Mouse (Mus musculus): ENCODE measurements around the gene Ctxn1.
"Not testable (repeated sequence)": the region's sequence is repeated elsewhere in the genome, so short reads cannot be mapped to it uniquely, and the experiment has no call there.

The Ctxn1 gene

DNA sequence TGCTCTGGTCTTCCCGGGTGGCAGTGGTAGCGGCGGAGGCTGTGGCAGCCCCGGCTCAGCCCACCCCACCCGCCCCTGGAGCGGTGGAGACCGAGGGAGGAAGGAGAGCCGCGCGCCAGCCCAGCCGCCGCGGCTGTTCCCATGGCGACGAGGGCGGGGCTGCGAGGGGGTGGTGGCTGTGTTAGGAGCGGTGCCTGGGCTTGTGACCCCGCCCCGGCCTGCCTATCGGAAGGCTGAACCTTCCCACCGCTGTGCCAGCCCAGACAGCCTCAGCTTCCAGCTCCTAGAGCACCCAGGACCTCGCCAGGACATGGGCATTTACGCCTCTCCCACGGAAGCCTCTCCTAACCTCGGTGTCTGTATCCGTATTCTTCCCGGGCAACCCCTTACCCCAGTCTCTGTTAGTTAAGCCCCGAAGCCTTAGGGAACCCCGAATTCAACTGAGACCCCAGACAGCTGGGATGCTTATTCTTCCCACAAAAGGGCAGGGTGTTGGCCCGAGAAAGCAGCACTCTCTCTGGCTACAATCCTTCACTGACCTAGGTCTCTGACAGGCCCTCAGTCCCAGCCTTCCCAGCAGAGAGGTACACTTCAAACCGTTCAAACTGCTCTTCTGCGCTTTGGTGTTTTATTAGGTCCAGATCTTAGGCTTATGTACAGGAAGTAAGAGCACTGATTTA, at the start of gene Ctxn1:
Gene Ctxn1, minus strand, starts transcription at position 150 of the 680 bp plus-strand sequence.
- peak; percentile 94 to 99 for DNase-seq (ENCODE audit: low spot score in 2 of 2)

DNA sequence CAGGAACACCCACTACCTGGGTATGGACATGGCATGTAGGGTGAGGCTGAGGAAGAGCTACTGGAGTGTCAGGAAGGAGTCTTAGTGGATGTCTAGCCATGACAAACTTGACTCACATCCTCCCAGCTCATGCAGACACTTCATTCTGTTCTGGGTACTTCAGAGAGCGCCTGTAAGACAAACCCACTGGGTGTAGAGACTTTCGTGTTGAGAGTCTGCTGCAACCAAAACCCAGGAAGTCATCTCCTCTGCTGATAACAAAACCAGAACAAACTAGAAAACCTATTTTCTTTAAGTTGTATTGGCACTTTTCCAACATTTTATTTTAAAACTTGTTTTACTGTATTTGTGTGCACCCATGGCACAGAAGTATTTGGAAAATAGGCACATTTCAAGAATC, 46.8 kb upstream of the Ctxn1 start:
- no peak for DNase-seq (ENCODE audit: low spot score in 2 of 2)

DNA sequence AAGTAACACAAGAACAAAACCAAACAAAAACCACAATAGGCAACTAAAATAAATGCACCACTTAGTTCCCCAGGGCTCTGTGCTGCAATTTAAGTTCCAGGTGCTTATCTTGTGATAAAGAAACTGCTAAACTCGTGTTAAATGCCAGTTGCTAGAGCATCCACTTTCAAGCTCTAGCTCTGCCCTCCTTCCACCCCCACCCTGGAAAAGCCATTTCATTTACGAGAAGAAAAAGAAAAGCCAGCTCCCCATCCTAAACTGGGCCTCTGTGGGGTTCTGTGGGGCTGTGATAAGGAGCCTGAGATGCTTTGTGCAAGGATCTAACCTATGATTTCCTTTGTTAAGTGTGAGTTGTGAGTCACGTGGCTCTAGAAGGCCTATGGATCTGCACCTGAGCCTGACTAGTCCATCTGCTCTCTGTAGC, 45.1 kb upstream of the Ctxn1 start:
- no peak for DNase-seq (ENCODE audit: low spot score in 2 of 2)

DNA sequence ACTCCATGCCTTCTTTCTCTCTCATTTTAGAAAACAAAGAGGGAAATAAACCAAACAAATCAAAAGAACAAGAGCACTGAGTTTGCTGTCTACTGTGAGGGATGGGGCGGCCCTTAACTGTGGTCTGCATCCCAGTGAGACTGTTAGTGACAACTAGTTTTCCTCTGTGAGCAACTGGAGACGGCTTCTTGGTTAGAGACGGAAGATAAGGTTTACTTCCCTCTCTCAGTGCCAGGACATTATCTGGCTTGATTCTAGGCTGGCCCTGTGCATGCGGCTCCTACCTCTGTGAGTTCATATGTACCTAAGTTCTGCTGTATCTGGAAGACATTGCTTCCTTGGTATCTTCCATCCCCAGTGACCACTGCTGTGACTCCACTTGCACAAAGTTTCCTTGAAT, 38.7 kb upstream of the Ctxn1 start:
- no peak for DNase-seq (ENCODE audit: low spot score in 2 of 2)

DNA sequence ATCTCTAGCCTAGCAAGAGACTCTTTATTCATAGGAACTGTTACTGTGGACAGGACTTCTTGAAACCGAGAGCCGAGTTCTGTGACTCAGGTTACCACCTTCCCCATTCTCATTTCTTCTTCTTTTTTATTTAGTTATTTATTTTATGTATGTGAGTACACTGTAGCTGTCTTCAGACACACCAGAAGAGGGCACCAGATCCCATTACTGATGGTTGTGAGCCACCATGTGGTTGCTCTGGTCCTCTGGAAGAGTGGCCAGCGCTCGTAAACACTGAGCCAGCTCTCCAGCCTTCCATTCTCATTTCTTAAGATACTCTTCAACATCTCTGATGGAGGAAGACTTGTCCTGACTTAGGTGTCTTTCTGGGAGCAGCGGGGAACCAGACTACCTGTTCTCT, 33.7 kb upstream of the Ctxn1 start:
- no peak for DNase-seq (ENCODE audit: low spot score in 2 of 2)

DNA sequence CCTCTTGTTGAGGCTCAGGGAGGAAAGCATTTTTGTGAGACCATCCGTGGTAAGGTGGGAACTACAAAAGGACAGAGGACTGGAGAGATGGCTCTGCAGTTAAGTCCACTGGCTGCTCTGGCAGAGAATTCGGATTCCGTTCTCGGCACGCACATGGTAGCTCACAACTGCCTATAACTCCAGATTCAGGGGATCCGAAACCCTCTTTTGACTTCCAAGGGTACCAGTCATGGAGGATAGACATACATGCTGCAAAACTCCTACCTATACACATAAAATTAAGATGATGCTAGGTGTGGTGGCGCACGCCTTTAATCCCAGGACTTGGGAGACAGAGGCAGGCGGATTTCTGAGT, 17.0 kb upstream of the Ctxn1 start:
- no peak for DNase-seq (ENCODE audit: low spot score in 2 of 2)

DNA sequence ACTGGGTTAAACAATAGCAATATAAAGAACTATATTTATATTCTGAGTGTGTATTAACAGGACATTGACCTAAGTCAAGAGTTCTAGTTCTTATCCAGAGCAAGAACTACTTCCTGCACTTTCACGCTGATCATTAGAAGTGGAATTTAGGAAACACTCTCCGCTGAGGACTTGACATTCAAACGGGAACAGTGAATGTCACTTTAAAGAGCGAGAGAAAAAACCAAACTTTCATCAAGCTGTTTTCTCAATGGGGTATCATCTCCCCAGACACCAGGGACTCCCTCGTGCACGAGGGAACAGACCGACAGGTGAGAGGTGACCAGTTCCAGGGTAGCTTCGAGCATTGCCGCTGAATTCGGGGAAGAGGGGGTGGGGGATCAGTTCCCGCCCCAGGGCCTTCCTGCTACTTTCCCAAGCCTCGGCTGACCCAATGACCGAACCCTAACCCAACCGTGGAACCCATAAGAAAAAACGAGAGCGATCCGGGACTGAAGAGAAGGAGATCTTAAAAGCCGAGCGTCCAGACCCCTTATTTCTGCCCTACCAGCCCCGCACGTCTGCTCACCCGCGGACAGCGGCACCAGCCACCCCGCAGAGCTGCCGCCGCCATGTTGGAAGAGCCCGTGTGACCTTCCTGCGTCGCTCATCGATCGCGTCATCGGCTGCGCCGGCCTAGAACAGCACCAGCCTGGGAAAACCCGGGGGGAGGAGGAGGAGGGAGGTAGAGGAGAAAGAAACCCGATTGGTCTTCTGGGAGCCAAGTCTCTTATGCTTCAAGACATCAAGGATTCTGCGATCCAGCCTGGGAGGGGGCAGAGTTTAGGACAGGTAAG, 16.4 kb upstream of the Ctxn1 start, which contains the start of gene Timm44:
Gene Timm44, minus strand, starts transcription at position 639 of the 836 bp plus-strand sequence.
- peak; percentile 82 to 97 for DNase-seq (ENCODE audit: low spot score in 2 of 2)

DNA sequence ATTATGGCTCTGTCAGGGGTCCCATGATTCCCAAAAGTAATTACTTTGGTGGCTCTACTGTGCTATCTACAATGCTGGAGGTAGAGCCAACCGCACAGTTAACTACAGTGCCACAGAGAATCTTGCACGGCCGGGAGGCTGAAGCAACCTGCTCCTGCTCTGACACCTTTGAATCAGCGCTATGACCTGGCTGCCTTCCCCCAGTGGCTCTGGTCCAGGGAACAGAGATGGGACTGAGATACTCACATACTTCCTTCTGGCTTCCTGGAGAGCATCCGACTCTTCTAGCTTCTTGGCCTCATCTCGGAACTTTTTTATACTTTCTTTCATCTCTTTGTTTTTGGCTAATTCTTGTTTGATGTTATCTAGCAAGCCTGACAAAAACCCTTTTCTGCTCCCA, 10.5 kb upstream of the Ctxn1 start:
- no peak for DNase-seq (ENCODE audit: low spot score in 2 of 2)

DNA sequence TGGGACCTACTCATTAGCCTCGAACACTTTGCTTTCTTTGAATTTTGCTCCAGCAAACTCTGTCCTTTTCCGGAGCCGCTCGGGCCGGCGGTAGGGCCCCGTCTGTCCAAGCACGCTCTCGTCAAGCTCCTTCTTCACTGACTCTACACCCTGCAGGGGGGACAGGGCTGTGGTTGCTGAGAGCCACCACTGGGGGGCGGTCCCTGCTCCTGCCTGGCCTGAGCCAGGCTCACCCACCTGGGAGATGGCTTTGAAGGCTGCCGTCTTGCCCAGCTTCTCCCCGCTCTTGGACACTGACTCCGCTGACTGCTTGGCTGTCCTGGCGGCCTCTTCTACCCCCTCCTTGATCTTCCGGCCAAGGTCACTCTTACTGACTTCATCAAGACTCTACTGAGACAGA, 8.6 kb upstream of the Ctxn1 start:
- peak in 1 of 2 experiments; percentile 39 for DNase-seq (ENCODE audit: low spot score in 2 of 2)

DNA sequence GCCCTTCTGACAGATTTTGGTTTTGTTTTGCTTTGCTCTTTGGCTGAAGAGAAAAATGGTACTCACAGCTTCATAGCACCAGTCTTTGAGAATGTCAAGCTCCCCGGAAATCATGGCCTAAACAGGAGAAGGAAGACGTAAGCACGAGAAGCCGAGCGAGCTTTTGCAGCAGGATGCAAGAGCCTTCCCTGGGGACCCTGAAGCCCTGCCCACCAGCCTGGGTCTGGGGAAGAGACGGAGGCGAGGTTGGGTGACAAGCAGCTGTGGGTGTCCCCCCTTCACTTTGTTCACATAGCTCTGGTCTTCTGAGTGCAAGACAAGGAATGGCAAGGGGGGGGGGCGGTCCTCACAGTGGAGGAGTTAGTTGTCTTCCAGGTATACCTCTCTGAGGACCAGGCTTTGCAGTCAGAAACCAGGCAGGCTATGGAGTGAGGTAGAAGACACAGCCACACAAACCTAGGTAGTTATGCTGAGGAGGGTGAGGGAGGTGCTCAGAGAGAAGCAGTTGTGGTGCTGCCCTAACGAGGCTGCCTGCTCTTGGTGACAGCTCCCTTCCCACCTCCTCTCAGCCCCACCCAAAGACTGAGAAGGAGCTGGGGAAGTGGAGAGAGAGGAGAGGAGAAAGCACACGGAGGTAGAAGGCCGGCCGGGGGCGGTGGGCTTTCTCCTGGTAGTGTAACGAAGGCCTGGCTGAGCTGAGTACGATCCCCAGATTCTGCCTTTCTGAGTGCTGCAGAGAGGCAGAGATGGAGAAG, 6.3 kb upstream of the Ctxn1 start:
- DNase-seq (ENCODE audit: low spot score in 2 of 2) = no peak

DNA sequence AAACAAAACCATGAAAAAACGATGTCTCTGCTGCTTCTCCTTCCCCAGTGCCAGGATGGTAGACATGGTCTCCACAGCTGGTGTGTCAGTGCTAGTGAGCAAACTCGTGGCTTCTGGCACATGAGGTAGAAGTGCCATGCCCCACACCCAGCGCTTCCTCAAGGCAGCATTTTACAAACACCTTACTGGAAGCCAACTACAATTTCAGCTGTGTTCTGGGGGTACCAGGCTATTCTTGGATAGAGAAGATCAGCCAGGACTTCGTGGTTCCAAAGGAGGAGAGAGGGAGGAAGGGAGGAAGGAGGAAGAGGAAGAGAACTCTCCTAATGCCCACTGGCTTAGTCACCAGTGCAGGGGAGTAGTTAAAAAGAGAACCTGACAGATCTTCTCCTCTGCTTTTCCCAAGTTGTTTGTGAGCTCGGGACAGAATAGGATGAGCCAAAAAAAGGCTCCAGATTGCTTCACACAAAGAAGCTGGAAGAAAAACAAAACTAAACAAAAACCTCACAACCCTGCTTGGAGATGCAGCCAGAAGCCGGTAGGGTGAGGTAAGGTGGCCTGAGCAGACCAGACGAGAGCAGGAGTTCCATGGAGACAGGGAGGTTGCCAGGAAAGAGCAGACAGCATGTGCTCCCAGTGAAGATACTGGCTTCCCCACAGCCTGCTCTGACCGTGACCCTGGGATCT, 4.2 kb upstream of the Ctxn1 start:
- DNase-seq (ENCODE audit: low spot score in 2 of 2) = no peak

DNA sequence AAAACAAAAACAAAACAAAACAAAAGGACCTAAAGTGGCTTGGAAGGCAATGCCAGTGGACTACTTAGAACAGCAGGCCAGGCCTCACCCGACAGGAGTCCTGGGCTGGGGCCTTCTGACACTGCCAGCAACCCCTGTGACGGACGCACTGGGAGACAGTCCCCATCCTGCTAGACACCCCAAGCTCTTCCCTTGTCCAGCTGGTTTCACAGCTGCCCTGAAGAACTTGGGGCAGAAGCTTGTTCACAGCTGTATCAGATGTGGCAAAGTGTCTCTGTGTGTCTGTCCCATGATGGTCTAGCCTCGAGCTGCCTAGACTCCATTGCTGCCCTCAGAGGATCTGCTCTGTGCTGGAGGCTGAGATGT, 714 bp upstream of the Ctxn1 start:
- DNase-seq (ENCODE audit: low spot score in 2 of 2) = peak in 1 of 2 experiments; percentile 14

DNA sequence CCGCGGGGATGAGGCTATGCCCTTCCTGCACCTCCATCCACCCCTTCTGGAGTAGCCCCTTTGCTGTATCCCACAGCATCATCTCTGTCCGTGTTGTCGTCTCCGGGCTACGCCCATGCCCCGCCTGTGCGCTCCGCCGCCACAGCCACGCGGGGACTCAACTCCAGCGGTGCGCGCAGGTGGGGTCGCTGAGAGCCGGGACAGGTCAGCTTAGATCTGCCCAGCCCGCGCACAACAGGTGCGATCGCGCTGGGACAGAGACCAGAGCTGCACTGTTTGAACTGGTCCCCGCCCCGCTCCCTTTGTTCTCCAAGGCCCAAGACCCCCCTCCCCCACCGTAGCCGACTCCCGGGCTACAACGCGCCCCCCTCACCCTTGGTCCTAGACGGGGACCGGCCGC, 396 bp downstream of the Ctxn1 start:
- peak; percentile 60 to 62 for DNase-seq (ENCODE audit: low spot score in 2 of 2)

DNA sequence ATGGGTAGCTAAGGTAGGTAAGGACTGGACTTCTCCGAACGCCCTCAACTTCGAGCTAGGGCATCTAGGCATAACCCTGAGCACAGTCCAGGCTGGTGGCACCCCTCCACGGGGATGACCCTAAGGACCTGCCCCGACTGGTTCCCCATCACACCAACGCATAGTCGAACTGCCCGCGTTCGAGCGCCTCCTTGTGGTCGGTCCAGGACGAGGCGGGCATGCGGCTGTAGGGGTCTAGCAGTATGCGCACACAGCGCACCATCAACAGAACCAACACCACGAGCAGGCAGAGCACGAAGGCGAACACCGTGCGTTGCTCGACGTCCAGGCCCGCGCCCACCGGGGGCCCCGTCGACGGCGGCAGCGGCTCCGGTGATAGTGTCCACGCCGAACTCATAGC, 841 bp downstream of the Ctxn1 start:
- DNase-seq (ENCODE audit: low spot score in 2 of 2) = peak; percentile 77 to 89

DNA sequence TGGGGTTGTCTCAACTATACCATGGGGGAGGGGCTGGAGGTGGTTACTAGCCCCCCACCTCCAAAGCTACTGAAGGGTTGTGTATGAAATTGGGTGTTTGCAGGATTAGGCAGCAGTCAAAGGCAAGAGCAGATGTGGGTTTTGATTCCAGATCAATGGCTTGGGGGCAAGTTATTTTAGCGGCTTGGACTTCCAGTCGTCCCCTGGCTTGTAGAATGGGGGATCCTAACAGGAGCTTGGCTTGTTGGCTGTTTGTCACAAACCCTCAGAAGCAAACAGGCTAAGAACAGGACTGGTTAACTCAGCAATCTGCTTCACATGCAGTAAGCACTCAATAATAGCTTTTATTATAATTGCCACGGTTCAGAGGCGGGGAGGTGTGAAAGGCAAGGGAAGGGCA, 1.7 kb downstream of the Ctxn1 start:
- no peak for DNase-seq (ENCODE audit: low spot score in 2 of 2)

DNA sequence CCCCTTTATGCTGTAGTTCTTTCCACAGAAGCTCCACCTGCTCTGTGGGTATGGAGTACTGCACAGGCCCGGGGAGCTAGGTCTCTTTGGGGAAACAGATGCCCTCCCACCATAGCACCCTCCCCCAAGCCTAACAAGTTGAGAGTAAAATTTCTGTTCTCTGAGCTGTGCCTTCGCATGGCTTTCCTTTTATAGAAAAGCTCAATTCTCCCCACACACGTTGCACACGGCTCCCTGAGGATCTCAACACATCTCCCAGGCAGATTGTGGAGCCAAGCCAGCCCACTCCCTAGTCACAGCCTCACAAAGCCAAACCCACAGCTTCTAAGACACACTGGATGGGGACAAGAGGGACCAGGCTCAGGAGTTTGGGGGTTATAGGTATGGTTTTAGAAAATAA, 2.2 kb downstream of the Ctxn1 start:
- DNase-seq (ENCODE audit: low spot score in 2 of 2) = no peak

DNA sequence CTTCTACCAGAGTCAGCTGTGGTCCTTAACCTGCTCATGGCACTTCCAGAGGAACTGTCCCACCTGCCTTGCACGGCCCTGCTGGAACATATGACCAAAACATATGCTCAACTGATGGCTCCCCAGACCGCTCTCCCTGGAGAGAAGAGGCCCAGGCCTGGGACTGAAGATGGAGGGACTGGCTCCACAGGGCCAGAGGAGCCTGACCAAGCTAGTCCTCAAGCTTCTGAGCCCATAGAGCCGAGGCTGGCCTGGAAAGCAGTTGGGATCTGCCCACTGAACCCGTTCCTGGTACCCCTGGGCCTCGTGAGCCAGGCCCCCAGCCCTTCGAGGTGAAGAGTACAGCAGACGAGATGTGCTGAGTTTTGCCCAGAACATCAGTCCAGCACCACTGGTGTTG, 3.6 kb downstream of the Ctxn1 start:
- not testable (repeated sequence) for DNase-seq (ENCODE audit: low spot score in 2 of 2)

DNA sequence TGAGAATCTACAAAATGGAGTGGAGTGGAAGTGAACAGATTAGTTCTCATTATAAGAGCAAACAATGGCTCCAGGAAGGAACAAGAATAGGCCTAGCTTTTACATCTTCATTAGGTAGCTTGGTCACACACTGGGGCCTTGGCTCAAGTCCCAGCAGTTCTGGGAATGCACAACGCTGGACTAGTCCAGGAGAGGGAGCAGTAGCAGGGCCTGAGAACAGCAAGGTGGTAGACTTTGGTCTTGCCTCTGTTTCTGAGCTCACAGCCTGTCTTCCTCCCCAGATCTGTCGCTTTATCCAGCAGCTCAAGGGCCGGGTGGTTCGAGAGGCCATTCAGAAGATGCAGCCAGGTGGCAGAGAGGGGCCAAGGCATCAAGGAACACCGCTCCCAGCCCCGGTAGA, 5.1 kb downstream of the Ctxn1 start:
- DNase-seq (ENCODE audit: low spot score in 2 of 2) = no peak

DNA sequence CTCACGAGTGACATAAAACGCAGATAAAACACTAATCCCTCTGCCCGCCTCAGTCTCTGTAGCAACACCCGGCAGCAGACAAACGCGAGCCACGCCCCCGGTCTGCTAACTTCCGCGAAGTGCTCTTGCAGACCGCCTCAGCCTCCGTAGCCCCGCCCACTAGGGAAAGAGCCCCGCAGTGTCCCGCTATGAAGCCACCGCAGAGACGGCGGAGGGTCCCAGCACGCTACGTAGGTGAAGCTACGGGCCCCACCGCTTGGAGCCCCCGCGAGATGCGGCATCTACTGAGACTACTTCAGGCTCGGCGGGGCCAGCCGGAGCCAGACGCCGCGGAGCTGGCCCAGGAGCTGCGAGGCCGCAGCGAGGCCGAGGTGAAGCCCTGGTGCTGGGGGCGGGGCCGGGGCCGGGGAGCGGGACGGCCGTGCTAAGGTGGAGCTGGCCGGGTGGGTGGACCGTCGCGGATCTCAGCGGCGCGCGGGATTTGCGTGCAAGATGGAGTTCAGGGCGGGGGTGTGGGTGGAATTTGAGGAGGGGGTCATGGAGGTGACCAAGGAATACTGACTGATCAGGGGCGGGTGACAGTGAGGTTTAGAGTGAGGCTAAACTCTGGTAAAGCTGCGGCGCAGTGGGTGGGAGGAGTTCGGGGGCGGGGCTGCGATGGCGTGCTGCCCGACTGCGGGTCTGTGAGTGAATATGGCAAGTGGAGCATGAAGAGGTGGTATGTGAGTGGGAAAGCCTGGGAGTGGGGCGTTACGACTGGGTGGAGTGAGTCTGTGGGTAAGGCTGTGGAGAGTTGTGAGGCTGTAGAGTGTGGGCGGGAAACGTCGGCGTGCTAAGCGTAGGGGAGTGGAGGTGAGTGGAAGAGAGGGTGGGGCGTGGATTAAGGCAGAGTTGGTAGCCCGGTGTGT, 5.9 kb downstream of the Ctxn1 start, which contains the start of gene Snapc2:
Gene Snapc2, plus strand, starts transcription at position 147 of the 908 bp plus-strand sequence.
- peak; percentile 97 to 99 for DNase-seq (ENCODE audit: low spot score in 2 of 2)

DNA sequence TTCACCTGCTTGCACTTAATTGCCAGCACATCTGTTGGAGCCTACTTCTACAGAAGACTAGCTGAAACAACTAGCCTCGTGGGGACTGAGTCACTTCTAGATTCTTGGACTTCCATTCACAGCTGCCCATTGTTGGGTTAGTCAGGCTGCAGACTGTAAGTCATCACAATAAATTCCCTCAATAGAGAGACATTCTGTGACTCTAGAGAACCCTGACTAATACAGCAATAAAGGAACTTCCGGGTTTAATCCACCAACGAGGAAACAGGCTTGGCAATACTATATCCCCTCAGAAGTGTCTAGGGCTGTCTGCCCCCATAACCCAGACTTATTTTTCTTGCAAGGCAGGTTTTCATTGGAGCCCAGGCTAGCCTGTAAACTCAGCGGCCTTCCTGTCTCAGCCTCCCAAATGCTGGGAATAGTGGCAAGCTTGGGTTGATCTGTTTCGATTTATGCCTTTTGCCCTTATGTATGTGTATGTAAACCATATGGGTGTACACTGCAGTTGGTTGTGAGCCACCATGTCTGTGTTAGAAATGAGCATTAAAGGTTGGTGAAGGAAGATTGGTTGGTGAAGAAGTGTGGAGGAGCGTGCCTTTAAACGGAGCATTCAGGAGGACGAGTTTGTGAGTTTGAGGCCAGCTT, 6.8 kb downstream of the Ctxn1 start:
- no peak for DNase-seq (ENCODE audit: low spot score in 2 of 2)

All from spleen, postnatal 10 days (tissue).